Mouse (Mus musculus) 3T3-L1 (cell line): ENCODE measurements at regions not wholly inside any gene's neighbourhood (a gene's known extent, or its start where the extent isn't known, plus 50 kb on each side); places are given as distances from the start of the nearest gene placed in this dataset.
"Not testable (repeated sequence)": the region's sequence is repeated elsewhere in the genome, so short reads cannot be mapped to it uniquely, and the experiment has no call there.

Experiments
- DNase-seq: peaks from one replicate; pipeline ENCODE4 v3.0.0-alpha.2; 2015; ENCODE audit warnings: low read depth, low spot score

DNA sequence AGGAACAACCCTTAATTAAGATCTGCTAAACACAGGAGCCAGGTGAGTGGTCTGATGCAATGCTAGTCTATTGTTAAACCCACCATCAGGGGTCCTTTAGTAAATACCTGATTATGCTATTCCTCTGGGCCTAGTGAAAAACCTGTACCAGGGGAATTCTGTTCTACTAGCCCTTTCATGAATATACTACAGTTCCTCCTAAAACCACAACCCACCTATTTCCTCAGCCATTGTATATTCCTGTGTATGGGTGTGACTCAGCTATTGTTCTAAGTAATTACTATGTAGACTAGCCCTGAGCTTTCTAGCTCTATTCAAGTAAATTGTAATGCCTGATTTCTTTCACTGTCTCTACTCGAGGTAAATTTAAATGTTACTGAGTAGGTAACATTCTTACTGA is 57.0 kb upstream of the Egfem1 start:
- not testable (repeated sequence) for DNase-seq

DNA sequence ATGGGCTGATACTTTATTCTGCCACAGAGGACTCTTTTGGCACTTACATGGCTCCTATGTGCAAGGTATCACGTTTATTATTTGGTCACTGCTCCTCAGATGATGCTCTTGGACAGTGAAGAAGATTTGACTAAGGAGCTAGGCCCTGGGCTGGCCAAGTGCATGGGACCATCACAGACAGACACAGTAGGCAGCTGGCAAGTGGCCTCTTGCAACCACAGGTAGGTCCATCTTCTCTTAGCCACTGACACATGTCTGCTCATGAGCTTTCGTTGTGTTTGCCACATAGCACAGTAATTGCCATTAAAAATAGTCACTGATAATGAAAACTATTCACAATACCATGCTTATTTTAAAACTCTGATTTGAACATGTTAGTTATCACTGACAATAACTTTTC is 54.1 kb upstream of the Egfem1 start:
- DNase-seq = no peak

DNA sequence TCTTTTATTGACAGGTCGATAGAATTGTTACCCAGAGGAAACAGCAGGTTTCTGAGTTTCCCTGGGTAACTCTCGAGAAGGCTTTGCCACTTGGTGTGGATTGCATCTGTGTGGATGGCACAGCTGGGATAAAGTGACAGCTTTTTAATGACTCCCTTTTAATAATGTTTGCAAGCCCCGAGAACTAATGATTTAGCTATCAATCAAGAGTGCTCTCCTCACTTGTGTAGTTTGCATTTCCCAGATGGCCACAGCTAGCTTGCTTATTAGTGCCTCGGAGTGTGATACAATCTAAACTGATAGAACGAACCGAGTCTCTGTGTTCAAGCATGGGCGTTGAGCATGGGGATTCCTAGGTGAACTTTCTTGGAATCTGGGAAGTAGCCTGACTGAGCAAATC is 51.0 kb upstream of the Egfem1 start:
- no peak for DNase-seq

DNA sequence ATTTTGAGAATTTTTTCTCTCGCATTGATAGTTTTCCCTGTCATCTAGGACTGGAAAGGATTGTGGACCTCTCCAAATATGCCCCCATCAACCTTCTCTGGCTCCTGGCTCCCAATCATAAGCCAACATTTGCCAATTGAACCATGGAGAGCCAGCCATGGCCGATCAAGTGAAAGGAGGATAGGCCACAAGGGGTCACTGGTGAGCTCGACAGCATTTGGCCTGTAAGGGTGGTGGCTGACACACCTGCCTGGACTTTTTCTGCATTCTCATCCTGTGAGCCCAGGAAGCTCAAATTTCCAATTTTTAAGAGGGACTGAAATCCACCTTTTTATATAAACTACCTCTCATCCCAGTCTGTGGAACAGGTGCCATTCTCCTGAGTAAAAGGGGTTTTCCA is 50.0 kb upstream of the Egfem1 start:
- DNase-seq = peak; percentile 17
